Mouse (Mus musculus) adrenal gland, postnatal 25 days (tissue): ENCODE data around the gene Rmdn2. TPM values are rescaled to one million over a fixed set of nuclear protein-coding genes. Genes with fewer than 3 reads are reported as not detected.
A peak's percentile ranks its signal among the peaks of the same experiment; 100 is the strongest.

Experiments used
- DNase-seq: peaks from one replicate; pipeline ENCODE4 v3.0.0; 2021; ENCODE audit warnings: mixed read lengths
- long read RNA-seq: library from polyadenylated mRNA; stranded (forward); transcript quantifications from one replicate; pipeline ENCODE4 v2.0.0, GENCODE M21; 2021
- total RNA-seq: library from RNA; stranded (reverse); gene quantifications from 2 replicates; pipeline ENCODE4 v1.2.3, GENCODE M21; 2021

The Rmdn2 gene
- total RNA-seq, result 306 and 392 TPM in 2 replicates
- long read RNA-seq, transcript Rmdn2-208 (11 exons, 2,118 nt), result major isoform, 52 of 161 reads
- long read RNA-seq, partial matches to known transcripts, result 34 of 161 reads
- long read RNA-seq, other reads (novel, unspliced or antisense), result 75 of 161 reads

GRCm38 (mm10) chr17:79611545-79611944 is at the start of gene Rmdn2:
Gene Rmdn2, plus strand, starts transcription at chr17:79611863.
- no peak for DNase-seq

- DNase-seq, result no peak
These were observed 48.5 kb upstream of the Rmdn2 start for GRCm38 (mm10) chr17:79563067-79563620.

- DNase-seq, result no peak
These were observed 47.9 kb upstream of the Rmdn2 start for GRCm38 (mm10) chr17:79563721-79564120.

GRCm38 (mm10) chr17:79565241-79565961 is 46.3 kb upstream of the Rmdn2 start:
- DNase-seq, result no peak

- no peak for DNase-seq
These were observed 43.3 kb upstream of the Rmdn2 start for GRCm38 (mm10) chr17:79568401-79568800.

GRCm38 (mm10) chr17:79578328-79578727 is 33.3 kb upstream of the Rmdn2 start:
- DNase-seq, result no peak

GRCm38 (mm10) chr17:79580264-79580920 is 31.3 kb upstream of the Rmdn2 start:
- DNase-seq, result peak; percentile 74

- DNase-seq, result no peak
These were observed 28.2 kb upstream of the Rmdn2 start for GRCm38 (mm10) chr17:79583466-79583865.

GRCm38 (mm10) chr17:79584246-79584800 is 27.3 kb upstream of the Rmdn2 start:
- no peak for DNase-seq

- DNase-seq, result no peak
These were observed 21.8 kb upstream of the Rmdn2 start for GRCm38 (mm10) chr17:79589913-79590312.

- no peak for DNase-seq
These were observed 15.7 kb upstream of the Rmdn2 start for GRCm38 (mm10) chr17:79595996-79596395.

- DNase-seq, result no peak
These were observed 13.5 kb upstream of the Rmdn2 start for GRCm38 (mm10) chr17:79598151-79598550.

- DNase-seq, result no peak
These were observed 12.8 kb upstream of the Rmdn2 start for GRCm38 (mm10) chr17:79598596-79599577.

- no peak for DNase-seq
These were observed 11.6 kb upstream of the Rmdn2 start for GRCm38 (mm10) chr17:79600108-79600507.

GRCm38 (mm10) chr17:79602381-79602780 is 9.3 kb upstream of the Rmdn2 start:
- DNase-seq, result no peak

- no peak for DNase-seq
These were observed 8.2 kb upstream of the Rmdn2 start for GRCm38 (mm10) chr17:79603427-79603826.

- DNase-seq, result no peak
These were observed 5.9 kb upstream of the Rmdn2 start for GRCm38 (mm10) chr17:79605794-79606193.

GRCm38 (mm10) chr17:79609697-79610096 is 2.0 kb upstream of the Rmdn2 start:
- no peak for DNase-seq

GRCm38 (mm10) chr17:79610163-79610755 is 1.4 kb upstream of the Rmdn2 start:
- no peak for DNase-seq

GRCm38 (mm10) chr17:79614691-79615588 is 3.3 kb downstream of the Rmdn2 start:
- peak; percentile 84 for DNase-seq
